Mouse (Mus musculus) neutrophil, adult 83 days (primary cell): ENCODE data around the gene Upk2. TPM values are rescaled to one million over a fixed set of nuclear protein-coding genes. Genes with fewer than 3 reads are reported as not detected.

ENCODE experiments used
- total RNA-seq, 2 experiments: library from RNA; stranded (reverse); gene quantifications; one replicate each; pipeline ENCODE4 v1.2.4; 2023

Gene Upk2
- total RNA-seq: not detected

DNA sequence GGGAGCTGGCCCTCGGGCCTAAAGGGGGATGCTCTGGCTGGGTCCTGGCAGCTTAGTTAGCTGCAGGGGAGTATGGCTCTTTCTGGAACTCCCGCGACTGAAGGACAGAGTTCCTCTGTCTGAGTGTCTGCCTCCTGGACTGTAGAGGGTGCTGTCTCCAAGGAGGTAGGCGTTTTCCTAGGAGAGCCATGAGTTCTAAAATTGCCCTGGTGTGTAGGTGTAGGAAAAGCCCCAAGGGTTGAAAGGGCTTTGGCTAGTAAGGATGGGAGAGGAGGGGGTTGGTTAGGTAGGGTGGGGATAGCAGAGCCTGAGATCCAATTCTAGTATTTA lies at the start of gene Upk2:
Gene Upk2 (minus strand): TSS at position 86 of the 330 bp plus-strand sequence.

DNA sequence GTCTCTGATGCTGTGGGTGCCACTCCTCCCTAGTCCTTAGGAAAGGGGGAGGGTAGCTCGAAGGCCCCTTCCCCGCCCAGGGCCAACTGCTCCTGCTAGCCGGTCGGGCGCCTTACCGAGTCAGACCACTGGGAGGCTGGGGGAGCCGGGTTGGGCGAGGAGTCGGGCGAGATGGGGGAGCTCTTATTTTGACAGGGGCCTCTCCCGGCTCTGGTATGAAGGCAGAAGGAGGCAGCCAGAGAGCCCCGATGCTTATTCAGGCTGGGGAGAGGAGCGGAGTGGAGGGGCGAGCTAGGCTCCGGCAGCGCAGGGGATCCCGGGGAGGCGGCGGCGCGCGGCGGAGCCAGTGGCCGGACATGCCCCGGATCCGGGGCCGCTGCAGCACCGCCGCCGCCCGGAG lies 27.8 kb upstream of the Upk2 start, which contains the start of gene Bcl9l:
Gene Bcl9l (plus strand): TSS at position 274 of the 400 bp plus-strand sequence.

DNA sequence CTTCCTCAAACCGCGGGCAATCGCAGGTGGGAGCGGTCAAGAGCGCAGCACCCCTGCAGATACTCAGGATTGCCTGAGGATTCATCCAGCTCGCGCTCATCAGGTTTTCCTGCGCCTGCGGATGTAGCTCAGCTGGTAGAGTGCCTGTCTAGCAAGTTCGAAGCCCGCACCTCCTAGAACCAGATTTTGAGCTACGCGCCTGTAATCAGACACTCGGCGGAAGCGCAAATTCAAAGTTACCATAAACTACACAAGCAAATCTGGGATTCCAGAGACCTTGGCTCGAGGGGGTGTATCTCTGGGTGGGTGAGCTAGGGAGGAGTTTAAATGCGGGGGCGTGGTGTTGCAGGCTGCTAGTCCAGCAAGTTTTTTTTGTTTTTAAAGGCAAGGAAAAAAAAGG lies 13.8 kb downstream of the Upk2 start, which contains the start of gene Foxr1:
Gene Foxr1 (minus strand): TSS at position 176 of the 400 bp plus-strand sequence.

DNA sequence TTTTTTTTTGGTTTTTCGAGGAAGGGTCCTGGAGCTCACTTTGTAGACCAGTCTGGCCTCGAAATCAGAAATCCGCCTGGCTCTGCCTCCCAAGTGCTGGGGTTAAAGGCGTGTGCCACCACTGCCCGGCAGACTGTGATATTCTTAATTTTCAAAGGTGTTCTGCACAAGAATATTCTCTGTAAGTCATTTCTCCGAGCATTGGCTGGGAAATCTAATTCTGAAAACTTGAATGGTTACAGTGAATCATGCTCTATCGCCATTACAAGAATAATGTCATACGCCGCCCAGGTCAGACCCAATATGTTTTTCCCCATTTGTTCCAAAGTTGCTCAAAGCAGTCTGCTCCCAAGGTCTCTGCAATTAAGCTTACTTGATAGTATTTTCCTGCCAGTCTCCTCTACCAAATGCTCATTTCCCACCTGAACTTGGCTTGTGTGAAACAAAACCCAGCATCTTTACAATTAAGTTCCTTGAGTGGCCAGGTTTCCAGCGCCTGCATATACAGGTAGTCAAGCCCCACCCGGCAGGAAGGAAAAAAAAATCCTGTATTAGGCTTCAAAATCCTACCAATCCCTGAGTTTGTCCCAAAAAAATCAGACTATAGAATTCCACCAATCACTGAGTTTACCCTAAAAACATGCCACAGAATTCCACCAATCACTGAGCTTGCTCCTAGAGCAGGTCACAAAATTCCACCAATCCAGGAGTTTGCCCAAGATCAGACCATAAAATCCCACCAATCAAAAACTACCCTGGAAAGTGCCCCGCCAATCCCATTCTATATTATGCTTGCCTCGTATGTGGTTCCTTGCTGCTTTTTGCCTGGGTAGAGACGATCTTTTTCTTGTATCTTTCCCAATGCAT lies 36.0 kb downstream of the Upk2 start, which contains the start of gene Ccdc84:
Gene Ccdc84 (minus strand): TSS at position 51 of the 867 bp plus-strand sequence.

DNA sequence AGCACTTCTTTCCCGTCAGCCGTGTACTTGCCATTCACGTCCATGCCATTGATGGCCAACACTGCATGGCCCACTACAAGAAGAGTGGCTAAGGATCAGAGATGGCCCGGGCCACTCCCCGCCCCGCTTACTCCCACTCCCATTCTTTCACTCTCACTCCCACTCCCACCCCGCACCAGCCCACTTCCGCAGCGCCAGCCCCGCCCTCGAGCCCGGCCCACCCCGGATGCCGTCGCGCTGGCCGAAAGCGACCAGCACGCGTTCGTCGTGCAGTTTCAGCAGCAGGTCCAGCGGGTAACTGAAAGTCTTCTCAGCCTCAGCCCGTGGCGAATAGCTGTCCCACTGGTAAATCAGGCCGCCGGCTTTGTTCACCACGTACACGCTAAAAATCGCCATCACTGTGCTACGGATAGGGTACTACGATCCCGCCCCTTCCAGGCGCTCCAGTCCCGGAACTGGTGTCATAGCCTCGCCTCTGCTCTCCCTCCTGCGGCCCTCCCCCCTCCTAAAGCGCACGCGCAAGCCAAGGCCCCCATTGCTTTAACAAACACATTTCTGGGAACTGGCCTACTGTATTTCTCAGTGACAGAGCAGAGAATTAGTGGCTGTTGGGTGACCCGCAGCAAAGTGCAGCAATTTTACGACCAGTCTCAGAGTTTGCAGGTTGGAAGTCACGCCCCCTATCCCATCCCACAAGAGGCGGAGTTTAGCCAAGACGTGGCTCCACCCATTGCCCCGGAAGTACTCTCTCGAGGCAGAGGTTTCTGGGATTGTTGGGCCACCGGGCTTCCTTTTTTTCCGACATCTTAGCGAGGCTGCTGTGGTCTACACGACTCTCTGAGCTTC lies 47.6 kb downstream of the Upk2 start, which contains the start of the genes Rps25 and Trappc4:
Gene Rps25 (plus strand): TSS at position 234 of the 846 bp plus-strand sequence.
Gene Trappc4 (minus strand): TSS at position 695 of the 846 bp plus-strand sequence.

Other genes with a start within 250 kb of the Upk2 start
- 100 to 1,000 TPM; 197 to 219 TPM for gene Cbl, start 220.9 kb downstream of the Upk2 start, total RNA-seq
- not detected for gene Ccdc153, start 214.3 kb downstream of the Upk2 start, total RNA-seq
- 1 to 10 TPM; 1.9 to 2.4 TPM for gene Pdzd3, start 203.5 kb downstream of the Upk2 start, total RNA-seq
- 10 to 100 TPM; 62.6 to 64.4 TPM for gene Nlrx1, start 186.4 kb downstream of the Upk2 start, total RNA-seq
- gene Abcg4, start 166.4 kb downstream of the Upk2 start, total RNA-seq: 10 to 100 TPM; 11.0 to 18.8 TPM
- 10 to 100 TPM; 23.4 to 31.4 TPM for gene Hinfp, start 149.3 kb downstream of the Upk2 start, total RNA-seq
- 10 to 100 TPM; 17.8 to 22.2 TPM for gene C2cd2l, start 134.7 kb downstream of the Upk2 start, total RNA-seq
- gene Dpagt1, start 129.0 kb downstream of the Upk2 start, total RNA-seq: 10 to 100 TPM; 17.1 to 17.2 TPM
- 100 to 1,000 TPM; 314 to 338 TPM for gene H2afx, start 120.3 kb downstream of the Upk2 start, total RNA-seq
- 100 to 1,000 TPM in 1 of 2 experiments, 10 to 100 TPM in 1; 82.1 to 130 TPM for gene Hmbs, start 110.7 kb downstream of the Upk2 start, total RNA-seq
- 10 to 100 TPM; 31.9 to 32.4 TPM for gene Vps11, start 93.3 kb downstream of the Upk2 start, total RNA-seq
- gene Hyou1, start 75.5 kb downstream of the Upk2 start, total RNA-seq: 10 to 100 TPM; 53.9 to 60.6 TPM
- 10 to 100 TPM; 10.2 to 13.4 TPM for gene Slc37a4, start 58.1 kb downstream of the Upk2 start, total RNA-seq
- 1,000 to 10,000 TPM; 1,077 to 1,135 TPM for gene Rps25, start 47.8 kb downstream of the Upk2 start, total RNA-seq
- gene Trappc4, start 47.4 kb downstream of the Upk2 start, total RNA-seq: 10 to 100 TPM; 46.4 to 47.3 TPM
- 10 to 100 TPM; 26.4 to 27.0 TPM for gene Ccdc84, start 36.4 kb downstream of the Upk2 start, total RNA-seq
- not detected for gene Foxr1, start 13.8 kb downstream of the Upk2 start, total RNA-seq
- 1 to 10 TPM; 8.0 to 9.3 TPM for gene Bcl9l, start 27.8 kb upstream of the Upk2 start, total RNA-seq
- gene Cxcr5, start 106.9 kb upstream of the Upk2 start, total RNA-seq: under 1 TPM; 0.46 to 0.77 TPM
- 100 to 1,000 TPM; 108 to 128 TPM for gene Ddx6, start 149.9 kb upstream of the Upk2 start, total RNA-seq
- gene Treh, start 218.3 kb upstream of the Upk2 start, total RNA-seq: not detected